Mouse (Mus musculus): ENCODE data around the gene Mrpl23.

GRCm38 (mm10) chr7:142487341-142487859 lies 45.1 kb upstream of the Mrpl23 start:
- TF ChIP-seq POLR2A (IDR thresholded peaks at IDR 0.05; ENCODE audit: extremely low read depth, insufficient read depth, low read length) (no peak), CTCF (IDR thresholded peaks at IDR 0.05; ENCODE audit: extremely low read depth, insufficient read depth, low read length) (peak; percentile 53)

All from cortical plate, adult 2 months (tissue).